Mouse (Mus musculus): ENCODE results near the gene Ccdc22. TPM values are rescaled to one million over a fixed set of nuclear protein-coding genes. Genes with fewer than 3 reads are reported as not detected.

Ccdc22 gene
- total RNA-seq, 2 experiments from 2014 or later, result 19.0 to 28.3 TPM

DNA sequence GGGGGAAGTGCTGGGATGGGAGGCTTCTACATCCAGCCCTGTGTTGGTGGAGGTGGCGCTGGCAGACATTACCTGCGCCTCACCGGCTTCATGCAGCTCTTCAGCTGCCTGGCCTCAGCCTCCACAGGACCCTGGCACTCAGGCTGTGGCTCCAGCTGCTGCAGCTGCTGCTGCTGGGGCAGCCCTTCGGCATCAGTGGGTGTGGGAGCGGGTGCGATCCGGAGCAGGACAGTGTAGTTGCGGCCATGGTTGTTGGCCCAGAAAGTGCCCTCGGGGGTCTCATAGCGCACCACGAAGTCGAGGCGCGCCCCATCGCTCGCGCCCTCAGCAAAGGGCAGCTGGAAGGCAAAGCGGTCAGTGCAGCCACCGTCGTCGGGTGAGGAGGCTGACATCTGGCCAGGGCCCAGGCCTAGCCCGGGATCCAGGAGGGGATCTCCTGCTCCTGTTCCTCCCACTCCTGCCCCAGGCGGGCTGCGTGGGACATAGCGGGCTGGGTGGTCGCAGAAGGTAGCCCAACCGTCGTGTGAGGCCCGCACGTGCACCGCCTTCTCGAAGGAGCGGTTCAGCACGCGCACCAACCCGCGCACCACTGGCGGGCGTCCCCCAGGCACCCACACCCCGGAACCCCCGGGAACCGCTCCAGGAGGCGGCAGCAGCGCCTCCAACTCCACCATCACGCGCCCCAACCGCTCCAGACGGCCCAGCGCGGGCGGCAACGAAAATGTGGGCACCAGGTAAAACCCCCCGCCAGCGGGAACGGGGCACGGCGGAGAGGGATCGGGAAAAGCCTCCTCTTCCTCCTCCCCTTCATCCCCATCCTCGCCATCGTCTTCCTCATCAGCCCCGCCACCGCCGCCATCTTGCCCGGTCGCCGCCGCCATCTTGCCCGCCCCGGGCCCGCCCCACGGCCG lies 31.9 kb downstream of the Ccdc22 start, which contains the start of gene Foxp3:
Gene Foxp3 (plus strand): TSS at position 469 of the 911 bp plus-strand sequence.
- DNase-seq, result peak; percentile 15 to 71

DNA sequence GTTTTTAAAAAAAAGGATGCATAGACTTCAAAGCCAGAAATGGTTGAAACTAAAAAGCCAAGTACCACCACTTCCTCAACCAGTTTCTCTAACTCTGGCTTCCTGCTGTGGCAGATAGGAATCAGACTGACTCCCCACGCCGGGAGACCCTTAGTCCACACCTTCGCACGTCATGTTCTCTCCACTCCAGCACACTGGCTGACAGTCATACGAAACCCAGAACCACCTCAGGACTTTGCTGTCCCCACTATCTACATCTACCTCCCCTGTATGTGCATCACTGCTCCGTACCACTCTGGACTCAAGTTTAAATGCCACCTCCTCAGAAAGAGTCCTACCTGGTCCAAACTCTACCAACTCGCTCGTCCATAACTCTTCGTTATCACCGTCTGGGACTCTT lies 32.9 kb downstream of the Ccdc22 start:
- DNase-seq, result no peak

DNA sequence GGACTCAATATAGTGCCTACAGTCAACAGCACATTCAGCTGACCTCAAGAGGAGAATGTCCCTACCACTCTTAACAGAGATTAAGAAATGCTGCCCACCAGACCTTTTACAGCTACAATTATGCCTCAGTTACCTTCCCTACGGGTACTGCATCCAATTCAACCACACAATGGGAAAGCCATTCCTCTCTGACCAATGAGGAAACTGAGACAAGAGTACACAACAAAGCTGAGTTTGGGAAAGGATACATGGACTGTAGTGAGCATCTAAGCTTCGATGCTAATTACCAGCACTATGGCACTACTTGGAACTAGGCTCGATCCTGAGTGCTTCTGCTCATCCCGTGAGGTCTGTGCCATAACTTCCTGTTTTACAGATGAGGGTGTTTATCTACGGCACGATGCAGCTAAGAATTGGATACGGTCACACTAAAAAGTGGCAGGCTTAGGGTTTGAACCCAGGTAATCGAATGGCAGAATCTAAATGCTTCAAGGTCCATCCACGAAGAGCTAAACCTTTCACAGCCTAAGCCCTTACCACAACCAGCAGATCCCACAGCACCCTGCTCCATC lies 33.7 kb downstream of the Ccdc22 start:
- no peak for DNase-seq

DNA sequence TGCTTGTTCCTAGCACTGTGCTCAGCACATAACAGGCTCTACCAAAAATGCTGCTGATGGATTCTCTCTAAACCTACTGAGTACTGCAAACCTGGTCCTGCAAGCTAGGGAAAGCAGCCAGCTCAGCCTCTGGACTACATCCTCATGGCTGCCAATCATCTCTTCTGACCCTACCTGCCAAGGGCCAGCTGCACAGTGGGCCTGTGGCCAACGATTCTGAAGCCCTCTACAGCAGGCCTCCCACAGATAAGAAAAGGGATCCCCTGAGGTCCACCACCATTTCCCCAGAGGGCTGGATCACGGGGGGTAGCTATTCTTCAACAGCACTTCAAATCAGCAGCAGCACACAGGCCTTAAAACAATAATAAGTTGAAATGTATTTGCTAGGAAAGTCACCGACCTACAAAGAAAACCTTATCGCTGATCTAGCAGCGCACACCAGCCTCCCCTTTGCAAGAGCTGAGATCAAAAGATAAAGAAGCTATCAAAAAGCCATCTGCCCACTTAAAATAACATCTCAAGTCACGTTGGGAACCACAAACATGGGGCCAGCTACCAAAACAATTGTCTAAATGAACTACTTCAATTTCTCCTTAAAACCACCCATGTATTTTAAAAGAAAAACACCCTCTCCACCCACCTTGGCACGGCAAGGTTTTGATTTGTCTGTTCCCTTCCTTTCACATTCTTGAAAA lies 34.7 kb downstream of the Ccdc22 start:
- DNase-seq, result no peak

DNA sequence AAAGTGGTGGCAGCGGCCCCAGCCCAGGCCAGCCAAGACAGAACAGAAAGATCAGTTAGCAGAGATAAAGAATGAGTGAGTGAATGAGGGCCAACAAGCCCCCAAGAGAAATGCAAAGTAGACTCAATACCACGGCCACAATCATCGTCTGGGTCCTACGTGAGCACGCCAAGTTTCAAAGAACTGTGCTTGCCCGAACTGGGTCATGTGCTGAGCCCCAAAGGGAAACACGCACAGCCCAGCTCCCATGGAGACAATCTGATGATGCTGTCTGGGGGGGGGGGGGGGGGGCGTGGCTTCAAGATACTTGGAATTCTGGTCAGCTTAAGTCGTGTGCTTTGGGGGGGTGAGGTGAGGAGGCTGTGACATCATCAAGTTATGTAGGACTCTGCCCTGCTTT lies 37.8 kb downstream of the Ccdc22 start:
- DNase-seq, result no peak

DNA sequence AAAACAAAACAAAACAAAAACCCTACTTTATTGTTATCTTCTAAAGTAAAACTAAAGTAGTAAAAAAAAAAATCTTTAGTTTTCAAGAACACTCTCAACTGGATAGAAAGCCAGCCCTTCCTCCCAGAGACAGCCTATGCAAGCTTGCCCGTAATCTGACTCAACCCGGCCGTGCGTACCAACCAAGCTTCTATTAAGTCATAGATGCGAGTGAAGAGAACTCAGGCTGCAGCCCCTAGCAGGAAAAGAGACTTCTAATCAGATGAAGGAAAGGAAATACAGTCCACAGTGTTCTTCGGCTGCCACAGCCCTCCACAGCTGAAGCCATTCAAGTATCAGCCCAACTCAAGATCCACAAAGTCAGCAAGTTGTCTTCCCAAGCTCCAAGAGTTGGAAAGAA lies 39.0 kb downstream of the Ccdc22 start:
- DNase-seq, result no peak

- no peak for DNase-seq
Measured at GRCm38 (mm10) chrX:7563076-7563475, 42.2 kb downstream of the Ccdc22 start.

GRCm38 (mm10) chrX:7553474-7553873 lies 51.8 kb downstream of the Ccdc22 start:
- no peak for DNase-seq

Other genes starting within 250 kb of the Ccdc22 start
- 10 to 100 TPM; 18.3 to 20.3 TPM for gene Usp27x, start 229.7 kb downstream of the Ccdc22 start, total RNA-seq (2021)
- not detected for gene Foxp3, start 31.9 kb downstream of the Ccdc22 start, total RNA-seq (2021)
- 1 to 10 TPM; 3.8 to 4.5 TPM for gene Ppp1r3f, start 31.2 kb downstream of the Ccdc22 start, total RNA-seq (2021)
- gene Cacna1f, start 1.6 kb upstream of the Ccdc22 start, total RNA-seq (2021), result under 1 TPM in 1 of 2 experiments, not detected in 1; 0.13 TPM
- 10 to 100 TPM; 32.8 to 48.6 TPM for gene Syp, start 33.0 kb upstream of the Ccdc22 start, total RNA-seq (2021)
- gene Prickle3, start 51.7 kb upstream of the Ccdc22 start, total RNA-seq (2021), result 10 to 100 TPM in 1 of 2 experiments, 1 to 10 TPM in 1; 7.7 to 11.9 TPM
- gene Plp2, start 65.9 kb upstream of the Ccdc22 start, total RNA-seq (2021), result 10 to 100 TPM; 73.8 to 80.2 TPM
- under 1 TPM; 0.66 to 0.89 TPM for gene Magix, start 75.7 kb upstream of the Ccdc22 start, total RNA-seq (2021)
- 10 to 100 TPM; 49.7 to 66.9 TPM for gene Gpkow, start 91.6 kb upstream of the Ccdc22 start, total RNA-seq (2021)
- gene Wdr45, start 108.8 kb upstream of the Ccdc22 start, total RNA-seq (2021), result 10 to 100 TPM; 48.7 to 67.5 TPM
- gene Gm45208, start 116.7 kb upstream of the Ccdc22 start, total RNA-seq (2021), result under 1 TPM in 1 of 2 experiments, not detected in 1; 0.43 TPM
- gene Praf2, start 122.9 kb upstream of the Ccdc22 start, total RNA-seq (2021), result 10 to 100 TPM; 11.5 to 16.3 TPM
- 1 to 10 TPM; 2.2 to 4.0 TPM for gene Ccdc120, start 145.4 kb upstream of the Ccdc22 start, total RNA-seq (2021)
- gene Tfe3, start 157.0 kb upstream of the Ccdc22 start, total RNA-seq (2021), result 10 to 100 TPM; 44.5 to 48.7 TPM
- 10 to 100 TPM; 41.0 to 50.8 TPM for gene Gripap1, start 184.2 kb upstream of the Ccdc22 start, total RNA-seq (2021)
- under 1 TPM; 0.49 to 0.89 TPM for gene Kcnd1, start 216.8 kb upstream of the Ccdc22 start, total RNA-seq (2021)
- 10 to 100 TPM; 59.0 to 63.3 TPM for gene Otud5, start 235.8 kb upstream of the Ccdc22 start, total RNA-seq (2021)